Mouse (Mus musculus): Measurements from ENCODE around the gene Pard3.

The Pard3 gene

GRCm38 (mm10) chr8:127447401-127447800 is 383.7 kb downstream of the Pard3 start:
- no peak for DNase-seq

- no peak for DNase-seq
Observed at GRCm38 (mm10) chr8:127449066-127449840, 385.6 kb downstream of the Pard3 start.

GRCm38 (mm10) chr8:127450954-127451668 is 387.4 kb downstream of the Pard3 start:
- no peak for DNase-seq

GRCm38 (mm10) chr8:127452364-127452763 is 388.7 kb downstream of the Pard3 start:
- DNase-seq = no peak

GRCm38 (mm10) chr8:127457901-127458300 is 394.2 kb downstream of the Pard3 start:
- DNase-seq = no peak

- DNase-seq = no peak
Observed at GRCm38 (mm10) chr8:127461173-127461572, 397.5 kb downstream of the Pard3 start.

GRCm38 (mm10) chr8:127462378-127462935 is 398.8 kb downstream of the Pard3 start:
- no peak for DNase-seq

GRCm38 (mm10) chr8:127464300-127464699 is 400.6 kb downstream of the Pard3 start:
- DNase-seq = no peak

GRCm38 (mm10) chr8:127472204-127472603 is 408.5 kb downstream of the Pard3 start:
- no peak for DNase-seq

GRCm38 (mm10) chr8:127480003-127480402 is 416.3 kb downstream of the Pard3 start:
- DNase-seq = no peak

GRCm38 (mm10) chr8:127485618-127486017 is 421.9 kb downstream of the Pard3 start:
- DNase-seq = no peak

- no peak for DNase-seq
Observed at GRCm38 (mm10) chr8:127491963-127492362, 428.3 kb downstream of the Pard3 start.

GRCm38 (mm10) chr8:127495226-127495780 is 431.6 kb downstream of the Pard3 start:
- no peak for DNase-seq

- DNase-seq = no peak
Observed at GRCm38 (mm10) chr8:127498997-127499719, 435.5 kb downstream of the Pard3 start.

GRCm38 (mm10) chr8:127499720-127500114 is 436.0 kb downstream of the Pard3 start:
- no peak for DNase-seq

- no peak for DNase-seq
Observed at GRCm38 (mm10) chr8:127500206-127500605, 436.5 kb downstream of the Pard3 start.

- no peak for DNase-seq
Observed at GRCm38 (mm10) chr8:127501756-127502155, 438.1 kb downstream of the Pard3 start.

- no peak for DNase-seq
Observed at GRCm38 (mm10) chr8:127505286-127505685, 441.6 kb downstream of the Pard3 start.

- DNase-seq = no peak
Observed at GRCm38 (mm10) chr8:127506336-127506735, 442.6 kb downstream of the Pard3 start.

GRCm38 (mm10) chr8:127511341-127511740 is 447.6 kb downstream of the Pard3 start:
- DNase-seq = no peak

- no peak for DNase-seq
Observed at GRCm38 (mm10) chr8:127512001-127512573, 448.4 kb downstream of the Pard3 start.

- no peak for DNase-seq
Observed at GRCm38 (mm10) chr8:127512580-127512979, 448.9 kb downstream of the Pard3 start.
